Mouse (Mus musculus) adrenal gland, adult 8-10 months (tissue): ENCODE data around the gene Rgs11. TPM values are rescaled to one million over a fixed set of nuclear protein-coding genes. Genes with fewer than 3 reads are reported as not detected.
"Not testable (repeated sequence)": the region's sequence is repeated elsewhere in the genome, so short reads cannot be mapped to it uniquely, and the experiment has no call there.

Experiments used
- DNase-seq: peaks from one replicate; pipeline ENCODE4 v3.0.0; 2022
- total RNA-seq, 4 experiments: library from RNA; stranded (reverse); gene quantifications; 2 replicates each; pipeline ENCODE4 v1.2.4; 2022

The Rgs11 gene
- total RNA-seq = 100 to 1,000 TPM in 2 of 4 experiments, 10 to 100 TPM in 2; 47.1 to 158 (median 93.6) TPM

- DNase-seq = no peak
Measured at GRCm38 (mm10) chr17:26202737-26203136, at the start of gene Rgs11. Gene Rgs11, plus strand, starts transcription at chr17:26202951.

- DNase-seq = no peak
Measured at GRCm38 (mm10) chr17:26162736-26163135, 40.0 kb upstream of the Rgs11 start.

GRCm38 (mm10) chr17:26168039-26168438 is 34.7 kb upstream of the Rgs11 start:
- no peak for DNase-seq

- DNase-seq = not testable (repeated sequence)
Measured at GRCm38 (mm10) chr17:26175248-26175647, 27.5 kb upstream of the Rgs11 start.

GRCm38 (mm10) chr17:26178611-26179010 is 24.1 kb upstream of the Rgs11 start:
- DNase-seq = no peak

GRCm38 (mm10) chr17:26181179-26181578 is 21.6 kb upstream of the Rgs11 start:
- DNase-seq = no peak

- no peak for DNase-seq
Measured at GRCm38 (mm10) chr17:26187592-26187991, 15.2 kb upstream of the Rgs11 start.

- no peak for DNase-seq
Measured at GRCm38 (mm10) chr17:26188091-26188805, 14.5 kb upstream of the Rgs11 start.

GRCm38 (mm10) chr17:26191486-26191885 is 11.3 kb upstream of the Rgs11 start:
- DNase-seq = not testable (repeated sequence)

GRCm38 (mm10) chr17:26192481-26193190 is 10.1 kb upstream of the Rgs11 start:
- no peak for DNase-seq

- no peak for DNase-seq
Measured at GRCm38 (mm10) chr17:26198892-26199291, 3.9 kb upstream of the Rgs11 start, which contains the start of gene Pdia2. Gene Pdia2, minus strand, starts transcription at chr17:26199087.

- no peak for DNase-seq
Measured at GRCm38 (mm10) chr17:26200831-26201705, 1.7 kb upstream of the Rgs11 start.

GRCm38 (mm10) chr17:26201998-26202397 is 753 bp upstream of the Rgs11 start:
- DNase-seq = peak; percentile 64

- peak; percentile 61 for DNase-seq
Measured at GRCm38 (mm10) chr17:26203321-26203811, 615 bp downstream of the Rgs11 start.

GRCm38 (mm10) chr17:26204766-26205165 is 2.0 kb downstream of the Rgs11 start:
- no peak for DNase-seq

GRCm38 (mm10) chr17:26206392-26206791 is 3.6 kb downstream of the Rgs11 start:
- peak; percentile 73 for DNase-seq

- no peak for DNase-seq
Measured at GRCm38 (mm10) chr17:26207686-26208085, 4.9 kb downstream of the Rgs11 start, which contains the start of gene Arhgdig. Gene Arhgdig, minus strand, starts transcription at chr17:26207786.

- no peak for DNase-seq
Measured at GRCm38 (mm10) chr17:26212241-26212640, 9.5 kb downstream of the Rgs11 start.

- DNase-seq = no peak
Measured at GRCm38 (mm10) chr17:26212681-26213080, 9.9 kb downstream of the Rgs11 start.

GRCm38 (mm10) chr17:26221508-26221907 is 18.8 kb downstream of the Rgs11 start:
- no peak for DNase-seq

- no peak for DNase-seq
Measured at GRCm38 (mm10) chr17:26225150-26225549, 22.4 kb downstream of the Rgs11 start.

GRCm38 (mm10) chr17:26229776-26230175 is 27.0 kb downstream of the Rgs11 start:
- no peak for DNase-seq
